Mouse (Mus musculus) 3T3-L1 (cell line): Measurements from ENCODE around the gene Pmel.

Experiments used
- DNase-seq: peaks from one replicate; pipeline ENCODE4 v3.0.0-alpha.2; 2015; ENCODE audit warnings: low read depth, low spot score

Pmel gene

DNA sequence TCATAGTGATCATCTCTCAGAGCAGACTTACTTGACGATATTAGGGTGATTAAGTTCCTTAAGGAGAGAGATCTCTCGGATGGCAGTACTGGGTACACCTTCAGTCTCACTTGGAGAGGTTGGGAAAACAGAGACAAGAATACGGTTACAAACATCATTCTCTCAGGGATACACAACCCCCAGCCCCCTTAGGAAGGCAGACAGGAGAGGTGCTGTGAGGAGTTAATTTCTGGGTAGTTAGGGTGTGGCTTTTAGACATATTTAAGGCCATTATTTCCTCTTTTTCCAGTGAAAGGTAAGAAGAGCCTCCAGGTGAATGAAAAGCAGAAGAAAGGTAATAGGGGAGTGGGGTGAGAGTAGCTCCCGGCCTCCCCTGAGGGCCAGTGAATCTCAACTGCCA lies at the start of gene Pmel:
Pmel (plus strand) TSS at position 301 of the 400 bp plus-strand sequence.
- DNase-seq, result peak; percentile 12

DNA sequence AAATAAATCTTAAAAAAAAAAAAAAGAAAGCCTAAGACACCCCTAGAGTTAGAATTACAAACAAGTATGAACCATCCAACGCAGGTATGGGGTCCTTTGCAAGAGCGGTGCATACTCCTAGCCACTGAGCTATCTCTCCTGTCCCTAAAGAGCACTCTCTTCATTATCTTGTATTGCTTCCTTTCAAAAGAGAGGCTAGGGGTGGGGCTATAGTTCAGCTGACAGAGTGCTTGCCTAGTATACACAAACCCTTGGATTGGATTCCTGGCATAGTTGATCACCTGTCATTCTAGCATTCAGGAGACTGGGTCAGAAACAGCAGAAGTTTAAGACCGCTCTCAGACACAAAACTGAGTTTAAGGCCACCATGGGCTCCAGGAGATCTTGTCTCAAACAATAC lies 48.7 kb upstream of the Pmel start:
- no peak for DNase-seq

GRCm38 (mm10) chr10:128656731-128657130 lies 47.3 kb upstream of the Pmel start:
- DNase-seq, result no peak

- no peak for DNase-seq
Observed at GRCm38 (mm10) chr10:128657844-128658243, 46.2 kb upstream of the Pmel start.

DNA sequence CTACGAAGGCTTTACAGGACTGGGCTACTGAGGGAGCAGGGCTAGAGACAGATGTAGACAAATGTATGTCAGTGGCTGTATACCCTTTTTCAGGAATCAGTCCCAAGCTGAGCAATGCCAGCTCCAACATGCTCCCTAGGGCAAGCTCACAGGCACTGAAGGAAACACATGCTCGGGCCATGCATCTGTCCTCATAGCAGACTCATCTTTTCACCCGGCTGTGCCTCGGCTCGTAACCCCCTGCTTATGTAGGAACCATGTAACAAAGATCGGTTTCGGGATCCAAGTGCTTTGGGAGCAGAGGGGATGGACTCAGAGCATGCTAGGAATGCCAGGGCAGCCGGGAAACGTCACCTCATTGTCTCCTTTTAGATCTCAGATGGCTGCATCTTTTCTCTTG lies 44.5 kb upstream of the Pmel start:
- no peak for DNase-seq

DNA sequence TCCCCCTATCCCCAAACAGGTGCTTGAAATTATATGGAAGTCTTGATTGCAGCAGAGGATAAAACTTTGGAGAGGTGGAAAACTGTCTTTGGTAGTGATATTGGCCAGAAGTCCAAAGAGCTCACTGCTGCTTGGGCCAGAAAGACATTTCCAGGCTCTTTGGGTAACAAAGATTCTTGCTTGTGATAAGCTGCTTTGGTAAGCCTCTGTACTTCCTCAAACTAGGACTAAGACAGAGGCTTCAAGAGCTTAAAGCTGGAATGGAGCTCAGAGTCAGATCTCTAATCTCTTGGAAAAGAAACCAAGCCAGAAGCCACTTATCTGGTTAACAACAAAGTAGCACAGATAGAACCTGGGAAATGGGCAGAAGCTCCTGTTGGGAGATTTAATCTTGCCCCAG lies 41.5 kb upstream of the Pmel start:
- DNase-seq, result no peak

- DNase-seq, result no peak
Observed at GRCm38 (mm10) chr10:128663441-128664220, 40.4 kb upstream of the Pmel start.

- no peak for DNase-seq
Observed at GRCm38 (mm10) chr10:128664808-128665207, 39.2 kb upstream of the Pmel start.

DNA sequence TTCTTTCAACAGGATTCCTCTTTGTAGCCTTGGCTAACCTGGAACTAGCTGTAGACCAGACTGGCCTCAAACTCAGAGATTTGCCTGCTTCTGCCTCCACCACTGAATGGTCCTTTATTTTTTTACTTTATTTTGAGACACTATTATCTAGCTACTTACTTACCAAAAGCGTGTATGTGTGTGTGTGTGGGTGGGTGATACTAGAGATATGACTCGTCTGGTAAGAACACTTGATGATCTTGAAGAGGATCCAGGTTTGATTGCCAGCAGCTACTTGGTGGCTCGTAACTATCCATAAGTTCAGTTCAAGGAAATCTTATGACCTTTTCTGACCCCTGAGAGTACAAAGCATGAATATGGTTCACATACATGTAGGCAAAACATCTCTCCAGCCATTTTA lies 38.7 kb upstream of the Pmel start:
- no peak for DNase-seq

GRCm38 (mm10) chr10:128665806-128666205 lies 38.2 kb upstream of the Pmel start:
- DNase-seq, result peak; percentile 32

DNA sequence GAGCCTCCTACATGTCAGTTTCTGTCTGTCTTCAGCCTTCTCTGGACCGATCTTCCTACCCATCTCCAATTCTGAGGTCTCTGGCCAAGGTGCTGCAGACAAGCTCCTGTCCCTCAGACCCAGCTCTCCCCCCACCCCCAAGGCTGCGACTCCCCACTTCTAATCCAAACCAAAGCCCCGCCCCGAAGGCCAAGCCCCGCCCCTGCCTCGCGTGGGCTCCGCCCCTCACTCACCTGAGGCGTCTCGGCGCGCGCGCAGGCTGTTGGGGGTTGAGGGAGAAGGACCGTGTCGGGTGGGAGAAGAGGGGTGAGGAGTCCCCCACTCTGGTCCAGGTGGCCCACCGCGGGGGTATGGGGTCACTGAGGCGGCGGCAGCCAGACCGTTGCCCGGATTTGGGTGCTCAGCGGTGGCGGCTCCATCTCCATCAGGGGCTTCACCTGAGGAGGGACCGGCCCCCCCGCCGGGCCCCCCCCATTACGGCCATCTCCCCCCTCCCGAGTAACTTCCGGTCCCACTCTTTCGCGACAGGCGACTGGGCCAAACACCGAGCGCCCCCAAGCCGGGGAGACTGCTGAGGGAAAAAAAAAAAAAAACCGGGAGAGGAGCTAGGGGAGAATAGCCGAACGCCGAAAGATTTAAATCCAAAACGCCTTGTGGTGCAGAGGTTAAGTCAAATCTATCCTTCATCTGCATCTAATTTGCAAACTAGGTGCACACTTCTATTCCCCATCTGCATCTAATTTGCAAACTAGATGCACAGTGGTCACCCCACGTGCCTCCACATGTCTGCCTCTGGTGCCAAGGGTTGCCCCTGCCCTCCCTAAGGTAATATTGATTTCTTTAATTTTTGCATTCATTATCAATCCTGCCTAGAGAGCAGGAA lies 35.0 kb upstream of the Pmel start:
- DNase-seq, result no peak

GRCm38 (mm10) chr10:128671148-128671547 lies 32.8 kb upstream of the Pmel start:
- no peak for DNase-seq

GRCm38 (mm10) chr10:128673763-128674468 lies 30.1 kb upstream of the Pmel start, which contains the start of gene Suox:
TSS of gene Suox (minus strand) at chr10:128674073.
- peak; percentile 75 for DNase-seq

DNA sequence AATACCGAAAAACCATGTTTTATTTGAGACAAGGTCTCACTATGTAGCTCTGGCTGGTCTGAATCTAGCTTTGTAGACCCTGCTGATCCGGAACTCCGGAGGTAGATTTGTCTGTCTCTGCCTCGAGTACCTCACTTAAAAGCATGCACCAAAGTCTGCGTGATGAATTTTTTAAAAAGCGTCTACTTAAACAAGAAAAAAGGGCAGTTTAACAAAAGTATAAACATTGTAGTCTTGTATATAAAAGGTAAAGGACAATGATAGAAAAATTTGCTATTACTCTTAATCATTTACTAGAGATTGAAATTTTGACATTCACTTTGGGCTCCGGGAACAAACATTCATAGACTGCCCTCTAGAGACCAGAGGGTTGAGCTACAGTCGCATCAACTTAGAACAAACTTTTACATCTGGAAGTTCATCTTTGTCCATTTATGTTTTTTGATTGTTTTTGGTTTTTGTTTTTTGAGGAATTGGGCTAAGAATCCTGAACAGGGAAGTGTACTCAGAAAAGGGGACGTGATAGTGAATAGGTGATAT lies 29.5 kb upstream of the Pmel start:
- DNase-seq, result peak; percentile 74

DNA sequence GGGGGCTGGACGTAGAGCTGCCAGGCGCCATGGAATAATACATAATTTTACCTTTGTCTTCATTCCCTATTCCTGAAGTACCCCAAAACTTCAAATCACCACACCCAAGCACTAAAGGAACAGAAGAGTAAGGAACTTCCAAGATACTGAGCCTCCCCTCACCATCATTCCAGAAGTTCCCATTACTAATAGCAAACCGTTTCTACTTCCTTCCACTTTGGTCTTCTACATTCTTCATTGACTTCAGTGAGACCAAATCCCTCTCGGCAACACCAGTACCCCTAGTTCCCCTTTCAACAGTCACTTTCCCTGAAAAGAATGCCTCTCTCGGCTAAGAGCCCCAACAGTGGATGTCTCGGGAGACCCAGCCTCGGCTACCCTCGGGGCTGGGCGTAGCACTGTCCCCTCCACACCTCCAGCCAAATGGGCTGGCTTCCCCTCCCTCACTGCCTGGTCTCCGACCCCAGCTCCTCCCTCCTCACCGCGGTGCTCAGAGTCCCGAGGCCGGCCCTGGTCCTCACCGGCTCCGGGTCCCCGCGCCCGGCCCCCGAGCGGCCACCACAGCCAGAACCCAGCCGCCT lies 8.5 kb upstream of the Pmel start:
- DNase-seq, result no peak

DNA sequence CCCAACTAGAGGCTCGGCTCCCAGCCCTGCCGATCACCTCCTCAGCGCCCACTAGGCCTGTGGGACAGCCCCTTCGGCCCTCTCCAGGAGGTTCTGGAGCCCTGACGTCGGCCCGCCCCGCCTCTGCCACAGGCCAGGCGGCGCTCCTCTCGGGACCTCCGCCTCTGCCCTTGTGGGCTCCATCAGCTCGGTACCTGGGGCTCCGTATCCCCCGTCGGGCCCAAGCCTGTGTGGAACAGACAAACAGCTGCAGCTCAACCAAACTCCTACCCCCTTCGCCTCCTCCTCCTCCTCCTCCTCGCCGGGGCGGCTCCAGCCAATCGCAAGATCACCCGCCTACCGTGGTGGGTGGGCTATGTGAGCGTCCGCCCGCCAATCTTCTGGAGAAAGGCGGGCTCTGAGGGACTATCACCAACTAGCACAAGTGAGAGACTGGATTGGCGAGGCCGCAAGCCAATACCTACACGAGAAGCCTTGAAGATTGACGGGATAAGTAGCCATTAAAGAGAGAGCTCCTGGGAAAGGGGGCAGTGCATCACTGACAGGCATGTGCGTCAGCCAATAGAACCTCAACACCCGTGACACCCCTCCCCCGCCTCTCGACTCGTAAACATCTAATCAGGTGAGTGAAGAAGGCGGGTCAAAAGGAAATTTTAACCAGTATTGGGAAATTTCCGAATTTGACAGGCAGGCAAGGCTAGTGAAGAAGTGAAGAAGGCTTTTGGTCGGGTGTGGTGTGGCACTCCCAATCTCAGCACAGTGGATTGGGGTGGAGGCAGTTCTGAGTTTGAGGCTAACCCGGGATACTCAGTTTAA lies 7.8 kb upstream of the Pmel start, which contains the start of gene Rab5b:
Rab5b (minus strand) TSS at position 273 of the 816 bp plus-strand sequence.
- peak; percentile 99 for DNase-seq

GRCm38 (mm10) chr10:128697072-128697725 lies 6.8 kb upstream of the Pmel start:
- peak; percentile 34 for DNase-seq

DNA sequence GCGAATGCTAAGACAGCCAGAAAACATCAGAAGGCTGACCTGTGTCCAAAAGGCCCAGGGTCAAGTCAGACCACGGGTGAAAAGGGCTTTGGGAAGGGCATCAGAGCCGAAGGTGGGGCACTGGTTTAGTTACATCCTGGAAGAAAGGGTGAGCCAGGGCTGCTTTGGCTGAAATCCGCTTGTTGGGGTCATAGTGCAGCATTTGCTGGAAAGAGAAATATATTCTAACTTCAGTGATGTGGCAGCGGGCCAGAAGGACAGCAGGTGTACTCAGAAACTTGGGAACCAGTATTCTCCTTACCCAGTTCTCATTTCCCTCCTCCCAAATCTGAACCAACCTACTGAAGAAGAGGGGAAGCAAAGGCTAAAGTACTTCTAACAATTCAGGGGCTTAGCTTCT lies 5.0 kb upstream of the Pmel start:
- DNase-seq, result no peak

- no peak for DNase-seq
Observed at GRCm38 (mm10) chr10:128699611-128700010, 4.4 kb upstream of the Pmel start.

- no peak for DNase-seq
Observed at GRCm38 (mm10) chr10:128700712-128701111, 3.3 kb upstream of the Pmel start.
